Mouse (Mus musculus) testis, adult 2 months (tissue): ENCODE data around the gene Tm9sf1.

Experiments
- CTCF ChIP-seq: fragments of 200-500 bp; IDR thresholded peaks from 2 replicates; pipeline ENCODE4 v1.5.1; 2012; ENCODE audit warnings: low read depth, mild to moderate bottlenecking, inconsistent platforms, low read length, moderate library complexity; ENCODE audit not compliant: control insufficient read depth, insufficient read depth, insufficient replicate concordance
- POLR2A ChIP-seq: fragments of 200-500 bp; IDR thresholded peaks from 2 replicates; pipeline ENCODE4 v1.6.1; 2012; ENCODE audit warnings: low read depth, mild to moderate bottlenecking, inconsistent platforms, low read length, moderate library complexity; ENCODE audit not compliant: control insufficient read depth

DNA sequence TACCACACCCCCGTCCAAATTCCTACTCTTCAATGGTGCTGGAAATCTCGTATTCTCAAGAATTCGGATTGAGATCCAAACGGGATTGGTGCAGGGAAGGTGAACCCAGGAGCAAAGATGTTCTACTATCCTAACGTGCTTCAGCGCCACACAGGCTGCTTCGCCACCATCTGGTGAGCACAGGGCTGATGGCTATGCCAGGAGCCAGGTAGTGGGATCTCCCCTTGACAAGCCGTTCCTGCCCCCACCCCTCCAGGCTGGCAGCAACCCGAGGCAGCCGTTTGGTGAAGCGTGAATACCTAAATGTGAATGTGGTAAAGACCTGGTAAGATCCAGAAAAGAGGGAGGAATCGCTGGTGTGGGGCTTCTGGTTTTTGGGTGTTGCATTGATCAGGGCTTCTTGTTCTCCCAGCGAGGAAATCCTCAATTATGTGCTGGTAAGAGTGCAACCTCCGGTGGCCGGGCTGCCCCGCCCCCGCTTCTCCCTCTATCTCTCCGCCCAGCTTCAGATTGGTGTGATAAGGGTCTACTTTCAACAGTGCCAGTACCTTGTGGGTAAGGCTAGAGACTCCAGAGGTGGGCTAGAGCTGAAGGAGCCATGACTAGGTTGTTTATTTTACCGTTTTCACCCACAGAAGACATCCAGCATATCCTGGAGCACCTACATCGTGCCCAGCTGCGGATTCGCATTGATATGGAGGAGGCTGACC is 25.0 kb downstream of the Tm9sf1 start:
- TF ChIP-seq CTCF (no peak), POLR2A (0 out of 2 replicates have a peak, but pooled peaks have one; percentile 28)
